Mouse (Mus musculus) liver, adult 2 months (tissue): ENCODE data around the gene Xpnpep1.

Experiments
- CTCF ChIP-seq: fragments of 200-500 bp; IDR thresholded peaks from 2 replicates; pipeline ENCODE4 v1.5.1; 2011; ENCODE audit warnings: low read depth, low read length, control low read depth
- POLR2A ChIP-seq: fragments of 200-500 bp; IDR thresholded peaks from 2 replicates; pipeline ENCODE4 v1.6.1; 2011; ENCODE audit warnings: low read length, control low read depth; ENCODE audit not compliant: insufficient read depth; ENCODE audit errors: extremely low read depth

GRCm38 (mm10) chr19:53074899-53075722 is 35.1 kb upstream of the Xpnpep1 start:
- TF ChIP-seq CTCF (no peak), POLR2A (no peak)
